Mouse (Mus musculus) stomach, postnatal 0 days (tissue): ENCODE data around the gene Armcx3.

Experiments
- CTCF ChIP-seq: IDR thresholded peaks from 2 replicates; pipeline ENCODE4 v1.5.1; 2016; ENCODE audit warnings: antibody characterized with exemption, low read depth, mild to moderate bottlenecking, moderate library complexity
- EP300 ChIP-seq: optimal IDR thresholded peaks from 2 replicates; pipeline ENCODE3; 2016; ENCODE audit warnings: antibody characterized with exemption

DNA sequence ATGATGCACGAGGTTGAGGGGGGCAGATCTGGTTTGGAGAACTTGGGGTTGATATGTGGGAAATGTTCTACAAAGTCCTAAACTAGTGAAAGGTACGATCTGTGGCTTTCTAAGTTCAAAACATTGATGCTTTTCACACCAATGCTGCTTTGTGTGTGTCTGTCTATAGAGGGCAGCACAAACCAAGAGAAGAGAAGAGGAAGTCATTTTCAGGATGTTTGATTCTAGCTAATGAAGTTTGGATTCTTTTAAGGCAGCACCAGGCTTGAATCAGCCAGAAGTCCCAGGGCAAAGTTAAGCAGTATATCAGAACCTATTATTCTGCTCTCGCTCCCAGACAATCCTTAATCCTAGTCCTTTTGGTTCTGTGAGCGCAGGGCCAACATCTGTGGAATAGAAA is 26.6 kb upstream of the Armcx3 start:
- TF ChIP-seq CTCF (peak; percentile 81), EP300 (no peak)
